Mouse (Mus musculus) MEL (cell line): ENCODE results near the gene Bscl2.
A peak's percentile ranks its signal among the peaks of the same experiment; 100 is the strongest.

Experiments used
- GATA1 ChIP-seq: IDR thresholded peaks from 2 replicates; pipeline ENCODE4 v1.6.1; 2011; ENCODE audit warnings: low read depth, low read length, improper control_type of control experiment
- POLR2A ChIP-seq, 2 experiments: IDR thresholded peaks; 2 replicates each; pipeline ENCODE4 v1.6.1; 2011 to 2012; ENCODE audit warnings: low read length in 2 of 2, mild to moderate bottlenecking in 2 of 2, control low read depth in 1 of 2, improper control_type of control experiment in 1 of 2, low read depth in 1 of 2, moderate library complexity in 1 of 2; ENCODE audit not compliant: control insufficient read depth in 1 of 2, insufficient read depth in 1 of 2, poor library complexity in 1 of 2
- RCOR1 ChIP-seq: IDR thresholded peaks from 2 replicates; pipeline ENCODE4 v1.6.1; 2012; ENCODE audit warnings: low read depth, mild to moderate bottlenecking, inconsistent platforms, low read length, improper control_type of control experiment
- TBP ChIP-seq: IDR thresholded peaks from 2 replicates; pipeline ENCODE4 v1.8.0; 2011; ENCODE audit warnings: low read depth, low read length, improper control_type of control experiment
- ZNF384 ChIP-seq: IDR thresholded peaks from 2 replicates; pipeline ENCODE4 v1.6.1; 2012; ENCODE audit warnings: low read depth, mild to moderate bottlenecking, inconsistent platforms, low read length, improper control_type of control experiment

GRCm38 (mm10) chr19:8798264-8798946 is 38.9 kb upstream of the Bscl2 start, which contains the start of gene Polr2g:
- TF ChIP-seq GATA1: no peak
- no peak for TF ChIP-seq ZNF384
- peak; percentile 79 to 97; a peak in 3 of 4 replicates for TF ChIP-seq POLR2A (IDR thresholded peaks at IDR 0.05; ENCODE audit: control insufficient read depth in 1 of 2, insufficient read depth in 1 of 2, low read depth in 1 of 2, low read length in 2 of 2, poor library complexity in 1 of 2)
- TF ChIP-seq RCOR1: peak; percentile 68
- TF ChIP-seq TBP: peak; percentile 96
